Mouse (Mus musculus): ENCODE results near the gene Nipsnap2. TPM values are rescaled to one million over a fixed set of nuclear protein-coding genes. Genes with fewer than 3 reads are reported as not detected.
"Not testable (repeated sequence)": the region's sequence is repeated elsewhere in the genome, so short reads cannot be mapped to it uniquely, and the experiment has no call there.

Gene Nipsnap2
- total RNA-seq (2021) = 10 to 100 TPM; 72.2 to 84.1 TPM
- long read RNA-seq, experiment 1, transcript Nipsnap2-201 (10 exons, 2,112 nt) = major isoform, 180 of 195 reads
- long read RNA-seq, experiment 1, partial matches to known transcripts = 4 of 195 reads
- long read RNA-seq, experiment 1, other reads (novel, unspliced or antisense) = 8 of 195 reads
- long read RNA-seq, experiment 2, transcript Nipsnap2-201 (10 exons, 2,112 nt) = major isoform, 150 of 156 reads
- long read RNA-seq, experiment 2, partial matches to known transcripts = 5 of 156 reads
- long read RNA-seq, experiment 2, other reads (novel, unspliced or antisense) = 1 of 156 reads

DNA sequence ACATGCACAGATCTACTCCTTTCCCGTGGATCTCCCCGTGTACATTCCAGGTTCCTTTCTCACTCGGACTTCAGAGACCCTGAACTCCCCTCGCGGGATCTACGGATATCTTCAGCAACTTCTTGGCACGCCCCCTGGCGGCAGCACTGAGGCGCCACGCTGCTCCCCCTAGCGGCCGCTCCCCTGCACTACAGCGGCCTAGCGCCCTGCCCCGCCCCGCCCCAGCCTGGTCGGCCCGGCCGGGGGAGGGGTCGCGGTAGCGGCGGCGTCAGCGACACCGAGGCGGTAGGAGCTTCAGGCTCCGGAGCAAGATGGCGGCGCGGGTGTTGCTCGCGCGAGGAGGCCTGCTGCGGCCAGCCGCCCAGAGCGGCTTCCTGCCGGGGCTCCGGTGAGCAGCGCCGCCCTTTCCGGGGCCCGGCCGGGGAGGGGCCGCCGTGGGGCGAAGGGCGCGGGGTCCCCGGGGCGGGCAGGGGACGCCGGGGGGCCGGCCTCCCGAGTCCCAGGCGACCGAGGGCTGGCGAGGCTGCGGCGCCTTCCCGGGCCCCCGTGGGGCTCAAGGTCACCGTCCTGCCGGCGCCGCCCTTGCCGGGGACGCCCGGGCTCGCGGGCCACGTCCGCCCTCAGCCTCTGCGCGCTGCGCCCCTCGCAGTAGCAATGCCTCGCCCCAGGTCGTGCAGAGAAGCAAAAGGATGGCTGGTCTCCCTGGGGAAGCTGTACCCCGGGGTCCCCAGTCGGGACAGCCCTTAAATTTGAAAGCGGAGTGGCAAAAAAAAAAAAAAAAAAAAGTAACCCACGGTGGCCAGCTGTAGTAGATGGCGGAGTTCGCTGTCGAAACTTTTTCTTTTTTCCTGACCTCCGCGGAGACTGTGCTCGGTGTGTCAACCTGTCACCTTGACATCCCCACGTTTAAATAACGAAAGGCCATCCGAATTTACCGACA is at the start of gene Nipsnap2:
Nipsnap2 (plus strand) TSS at position 230 of the 940 bp plus-strand sequence.
- intact Hi-C loops (cut with DNase I) = loop anchor here (5.0 kb wide), 2 partner anchors 53 to 663 kb away; partner anchors contain the start of gene Zfp11

GRCm38 (mm10) chr5:129685141-129685540 is 39.7 kb upstream of the Nipsnap2 start:
- DNase-seq (ENCODE audit: low spot score in 2 of 2); intact Hi-C loops (cut with DNase I): not testable (repeated sequence)

More for the DNA sequence above, at the start of gene Nipsnap2:
- peak; percentile 87 to 91 for DNase-seq (ENCODE audit: low spot score in 2 of 2)

DNA sequence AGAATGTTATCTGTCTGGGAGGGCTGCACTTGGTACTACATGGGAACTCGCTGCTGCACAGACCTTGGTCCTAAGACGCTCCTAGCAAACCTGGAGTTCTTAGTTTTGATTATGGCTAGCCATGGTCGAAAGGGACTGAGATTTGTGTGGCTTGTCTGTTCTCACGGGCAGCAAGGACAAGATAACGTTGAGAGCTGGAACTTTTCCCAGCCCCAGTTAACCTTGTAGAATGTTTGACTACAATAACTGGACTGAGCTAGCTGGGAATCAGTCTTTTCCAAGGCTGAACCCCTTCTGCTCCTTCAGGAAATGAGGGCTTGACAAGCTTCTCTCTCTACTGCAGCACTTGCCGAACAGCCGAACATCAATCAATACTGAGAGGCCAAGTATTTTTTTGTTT is 37.2 kb upstream of the Nipsnap2 start:
- no peak for DNase-seq (ENCODE audit: low spot score in 2 of 2)
- intact Hi-C loops (cut with DNase I) = no loop called here

- intact Hi-C loops (cut with DNase I) = no loop called here
- no peak for DNase-seq (ENCODE audit: low spot score in 2 of 2)
Observed at GRCm38 (mm10) chr5:129690528-129690927, 34.3 kb upstream of the Nipsnap2 start.

DNA sequence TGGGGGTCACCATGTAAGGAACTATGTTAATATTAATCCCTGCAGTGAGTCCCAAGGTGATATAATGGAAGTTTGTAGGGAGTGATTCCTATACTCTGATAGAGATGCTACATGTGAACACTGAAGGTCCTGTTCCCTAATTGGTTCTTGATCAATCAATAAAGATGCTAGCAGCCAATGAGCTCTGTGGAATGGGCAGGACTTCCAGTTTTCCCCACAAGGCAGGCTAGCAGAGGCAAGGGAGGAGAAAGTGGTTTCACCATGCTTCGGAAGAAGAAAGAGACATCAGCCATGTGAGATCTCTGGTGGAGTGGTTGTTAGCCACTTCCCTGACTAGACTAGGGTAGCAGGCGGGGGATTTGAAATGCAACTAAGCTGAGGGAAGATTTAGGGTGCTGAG is 24.4 kb upstream of the Nipsnap2 start:
- intact Hi-C loops (cut with DNase I) = no loop called here
- no peak for DNase-seq (ENCODE audit: low spot score in 2 of 2)

DNA sequence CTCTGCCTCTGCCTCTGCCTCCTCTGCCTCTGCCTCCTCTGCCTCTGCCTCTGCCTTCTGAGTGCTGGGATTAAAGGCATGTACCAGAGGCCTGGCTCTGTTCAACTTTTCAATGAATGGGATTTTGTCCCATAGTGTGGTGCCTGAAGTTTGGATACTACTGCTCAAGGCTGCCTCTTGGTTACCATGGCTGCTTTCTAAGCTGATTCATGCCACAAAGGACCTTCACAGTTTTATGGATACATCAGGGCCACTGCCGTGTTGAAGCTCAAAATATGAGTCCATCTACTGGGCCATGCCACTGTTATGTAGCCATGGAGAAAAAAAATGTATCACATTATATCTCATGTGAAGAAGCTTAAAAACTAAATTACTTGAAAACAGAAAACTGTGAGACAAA is 23.2 kb upstream of the Nipsnap2 start:
- intact Hi-C loops (cut with DNase I) = no loop called here
- DNase-seq (ENCODE audit: low spot score in 2 of 2) = no peak

GRCm38 (mm10) chr5:129703368-129703767 is 21.5 kb upstream of the Nipsnap2 start:
- intact Hi-C loops (cut with DNase I) = no loop called here
- no peak for DNase-seq (ENCODE audit: low spot score in 2 of 2)

GRCm38 (mm10) chr5:129708412-129708811 is 16.5 kb upstream of the Nipsnap2 start, which contains the start of gene Sept14:
Gene Sept14 (minus strand): TSS chr5:129708512.
- intact Hi-C loops (cut with DNase I) = no loop called here
- no peak for DNase-seq (ENCODE audit: low spot score in 2 of 2)

DNA sequence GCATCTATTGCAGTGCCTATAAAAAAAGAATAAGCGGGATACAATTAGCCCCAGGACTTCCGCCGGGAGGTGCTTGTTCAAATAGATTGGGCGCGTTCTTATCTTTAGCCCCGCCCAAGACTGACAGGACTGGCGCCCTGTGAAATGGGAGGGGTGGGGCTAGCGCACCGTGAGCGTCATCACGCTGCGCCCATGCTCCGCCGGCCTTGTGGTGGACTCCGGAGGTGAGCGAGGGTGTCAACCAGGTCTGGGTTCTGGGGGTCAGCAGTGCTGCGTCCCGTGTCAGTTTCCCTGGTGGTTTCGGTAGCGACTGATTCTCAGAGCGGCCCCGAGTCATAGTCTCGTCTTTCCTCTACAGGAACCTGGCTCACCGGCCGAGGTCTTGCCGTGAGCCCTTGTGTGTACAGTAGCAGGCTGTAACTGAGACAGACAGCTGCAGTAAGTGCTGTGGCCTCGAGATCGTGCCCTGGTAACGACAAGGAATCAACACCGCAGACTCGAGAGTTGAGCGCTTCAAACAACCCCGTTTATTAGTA is 9.5 kb upstream of the Nipsnap2 start, which contains the start of gene Mrps17:
Mrps17 (plus strand) TSS at position 172 of the 536 bp plus-strand sequence.
- peak; percentile 93 for DNase-seq (ENCODE audit: low spot score in 2 of 2)
- intact Hi-C loops (cut with DNase I) = loop anchor here (5.0 kb wide), 1 partner anchor 103 kb away; no protein-coding TSS in a partner anchor

- intact Hi-C loops (cut with DNase I) = loop anchor here (5.0 kb wide), 1 partner anchor 105 kb away; no protein-coding TSS in a partner anchor
- DNase-seq (ENCODE audit: low spot score in 2 of 2) = no peak
Observed at GRCm38 (mm10) chr5:129717016-129717415, 7.8 kb upstream of the Nipsnap2 start.

- no peak for DNase-seq (ENCODE audit: low spot score in 2 of 2)
- intact Hi-C loops (cut with DNase I) = no loop called here
Observed at GRCm38 (mm10) chr5:129720176-129720575, 4.7 kb upstream of the Nipsnap2 start.

DNA sequence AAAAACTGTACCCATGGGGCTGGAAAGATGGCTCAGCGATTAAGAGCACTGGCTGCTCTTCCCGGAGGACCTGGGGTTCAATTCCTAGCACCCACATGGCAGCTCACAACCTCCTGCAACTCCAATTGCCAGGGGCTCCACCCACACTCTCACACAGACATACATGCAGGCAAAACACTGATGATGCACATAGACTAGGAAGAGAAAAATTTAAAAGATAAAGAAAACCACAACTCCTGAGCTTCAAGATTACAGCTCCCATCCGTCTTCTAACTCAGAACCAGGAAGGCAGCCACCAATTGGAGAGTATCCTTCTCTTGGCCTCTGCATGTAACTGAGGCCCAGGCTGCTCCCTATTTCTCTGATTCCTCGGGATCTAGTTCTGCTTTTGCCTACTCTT is 595 bp upstream of the Nipsnap2 start:
- DNase-seq (ENCODE audit: low spot score in 2 of 2) = no peak

DNA sequence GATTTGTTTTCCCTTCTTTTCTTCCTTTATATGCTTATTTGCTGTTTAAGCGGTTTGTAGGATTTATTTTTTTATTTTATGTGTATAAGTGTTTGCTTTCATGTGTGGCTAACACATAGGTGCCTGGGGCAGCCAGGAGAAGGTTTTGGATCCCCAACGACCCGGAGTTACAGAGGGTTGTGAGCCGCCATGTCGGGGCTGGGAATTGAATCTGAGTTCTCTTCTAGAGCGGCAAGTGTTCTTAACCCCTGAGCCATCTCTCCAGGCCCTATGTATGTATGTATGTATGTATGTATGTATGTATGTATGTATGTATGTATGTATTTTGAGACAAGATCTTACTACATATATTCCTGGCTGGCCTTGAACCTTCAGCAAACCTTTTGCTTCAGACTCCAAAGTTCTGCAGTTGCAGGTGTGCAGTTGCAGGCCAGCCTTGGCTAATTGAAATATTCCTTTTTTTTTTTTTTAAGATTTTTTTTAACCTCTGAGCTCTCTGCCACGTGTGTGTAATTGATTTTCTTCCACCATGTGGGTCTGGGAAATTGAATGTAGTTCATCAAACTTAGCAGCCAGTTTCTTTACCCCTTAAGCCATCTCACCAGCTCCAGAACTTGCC is 1.0 kb downstream of the Nipsnap2 start:
- intact Hi-C loops (cut with DNase I) = loop anchor here (5.0 kb wide), 2 partner anchors 54 to 664 kb away; partner anchors contain the start of gene Zfp11

More for the DNA sequence above, 595 bp upstream of the Nipsnap2 start:
- intact Hi-C loops (cut with DNase I) = no loop called here

DNA sequence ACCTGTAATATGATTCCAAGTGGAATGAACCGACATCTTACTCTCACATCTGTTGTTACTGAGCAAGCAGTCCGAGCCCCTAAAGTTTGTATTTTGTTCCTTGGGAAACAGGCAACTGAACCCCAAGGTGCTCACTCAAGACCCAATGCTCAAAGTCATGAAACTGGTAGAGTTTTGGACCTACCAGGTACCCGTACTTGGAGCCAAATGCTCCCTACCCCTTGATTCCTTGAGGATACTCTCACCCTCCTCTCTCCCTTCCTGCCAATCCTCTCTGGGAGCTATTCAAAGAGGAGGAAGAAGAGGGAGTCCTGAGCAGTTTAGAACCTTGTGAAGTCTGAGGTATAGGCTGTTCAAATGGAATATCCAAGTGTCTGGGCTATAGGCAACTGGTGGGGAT is 1.9 kb downstream of the Nipsnap2 start:
- no peak for DNase-seq (ENCODE audit: low spot score in 2 of 2)
- intact Hi-C loops (cut with DNase I) = loop anchor here (5.0 kb wide), 2 partner anchors 54 to 664 kb away; partner anchors contain the start of gene Zfp11

More for the DNA sequence above, 1.0 kb downstream of the Nipsnap2 start:
- DNase-seq (ENCODE audit: low spot score in 2 of 2) = no peak

DNA sequence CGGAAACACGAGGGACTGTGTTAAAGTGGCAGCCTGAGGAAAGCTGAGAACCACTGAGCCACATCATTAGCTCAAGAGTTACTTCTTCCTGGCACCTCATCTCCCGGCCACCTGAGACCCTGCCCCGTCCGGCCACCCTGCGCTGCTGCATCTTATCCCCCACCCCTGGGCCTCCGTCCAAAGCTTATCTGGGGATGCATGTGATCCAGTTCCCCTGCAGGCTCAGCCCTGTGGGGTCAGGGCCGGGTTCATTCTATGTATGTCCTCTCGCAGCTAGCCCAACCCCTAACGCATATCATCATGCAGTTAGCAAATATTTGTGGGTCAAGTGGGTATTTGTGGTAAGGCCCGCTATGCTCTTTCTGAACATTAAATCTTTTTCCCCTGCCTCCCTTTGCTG is 4.4 kb downstream of the Nipsnap2 start:
- intact Hi-C loops (cut with DNase I) = loop anchor here (5.0 kb wide), 2 partner anchors 57 to 667 kb away; partner anchors contain the start of gene Zfp11
- DNase-seq (ENCODE audit: low spot score in 2 of 2) = no peak

DNA sequence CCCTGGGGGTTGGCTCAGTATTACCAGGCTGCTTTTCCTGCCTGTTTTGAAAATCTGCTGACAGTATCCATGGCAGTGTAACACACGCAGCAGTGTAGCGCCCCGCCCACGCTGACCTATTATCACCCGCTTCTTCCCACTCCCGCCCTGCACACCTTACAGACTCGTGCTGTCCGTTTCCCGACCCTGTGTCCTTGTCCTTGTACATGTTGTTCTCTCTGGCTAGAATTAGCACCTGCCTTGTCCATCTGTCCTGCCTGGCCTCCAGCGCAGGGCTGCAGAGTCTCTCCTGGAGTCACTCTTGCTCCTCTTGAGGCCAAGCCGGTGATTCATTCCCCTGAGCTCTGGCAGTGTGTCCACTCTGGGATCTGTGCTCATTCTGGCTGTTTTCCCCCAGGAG is 5.5 kb downstream of the Nipsnap2 start:
- intact Hi-C loops (cut with DNase I) = no loop called here
- DNase-seq (ENCODE audit: low spot score in 2 of 2) = no peak

DNA sequence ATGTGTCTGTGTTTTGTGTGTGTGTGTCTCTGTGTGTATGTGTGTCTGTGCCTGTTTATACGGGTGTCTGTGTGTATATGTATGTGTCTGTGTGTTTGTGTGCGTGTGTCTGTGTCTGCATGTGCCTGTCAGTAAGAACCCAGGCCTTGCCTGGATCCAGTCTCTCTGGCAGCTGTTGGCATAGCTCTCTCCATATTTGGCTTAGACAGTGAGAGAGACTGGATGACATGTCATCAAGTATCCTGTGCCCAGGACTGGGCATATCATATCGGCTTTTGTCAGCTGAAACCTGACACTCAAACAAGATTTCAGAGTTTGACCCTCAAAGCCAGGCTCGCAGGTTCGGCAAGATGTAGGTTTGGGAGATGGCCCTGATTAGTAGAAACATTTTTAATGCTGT is 6.2 kb downstream of the Nipsnap2 start:
- intact Hi-C loops (cut with DNase I) = no loop called here
- no peak for DNase-seq (ENCODE audit: low spot score in 2 of 2)

- intact Hi-C loops (cut with DNase I) = no loop called here
- DNase-seq (ENCODE audit: low spot score in 2 of 2) = peak; percentile 40 to 55
Observed at GRCm38 (mm10) chr5:129740976-129741375, 16.1 kb downstream of the Nipsnap2 start.

DNA sequence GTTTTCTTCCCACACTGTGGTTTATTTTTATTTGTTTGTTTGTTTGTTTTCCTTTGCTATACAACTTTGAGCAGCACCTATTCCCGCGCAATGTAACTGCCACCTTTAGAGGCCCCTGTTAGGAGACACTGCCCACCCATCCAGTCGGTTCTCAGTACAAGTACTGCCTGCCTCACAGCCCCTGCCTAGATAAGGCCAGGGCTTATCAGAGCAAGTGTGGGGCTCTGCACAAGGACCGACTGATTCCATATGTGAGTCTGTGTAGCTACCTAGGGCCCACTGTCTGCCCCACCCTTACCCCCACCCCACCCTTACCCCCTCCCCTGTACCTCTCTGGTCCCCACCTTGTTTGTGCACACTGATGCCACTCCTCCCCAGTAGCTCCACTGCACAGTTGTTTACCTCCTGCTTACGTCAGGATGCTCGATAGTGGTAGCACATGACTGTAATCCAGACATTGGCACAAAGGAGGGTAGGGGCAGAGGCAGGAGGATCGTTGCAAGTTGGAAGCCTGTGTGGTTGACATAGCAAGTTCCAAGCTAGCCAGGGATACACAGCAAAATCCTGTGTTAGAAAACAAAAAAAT is 18.1 kb downstream of the Nipsnap2 start:
- intact Hi-C loops (cut with DNase I) = no loop called here
- DNase-seq (ENCODE audit: low spot score in 2 of 2) = no peak

Measured in left cerebral cortex, postnatal 14 days (tissue).